Mouse (Mus musculus) frontal cortex, postnatal 36 days (tissue): Measurements from ENCODE around the gene Kcnk16.

Experiments
- DNase-seq, 2 experiments: peaks; one replicate each; pipeline ENCODE4 v3.0.0; 2022; ENCODE audit warnings: low spot score in 2 of 2

Gene Kcnk16

GRCm38 (mm10) chr14:20233016-20233980, 35.7 kb downstream of the Kcnk16 start:
- DNase-seq = no peak

- DNase-seq = no peak
Observed at GRCm38 (mm10) chr14:20230063-20230491, 38.9 kb downstream of the Kcnk16 start.

- no peak for DNase-seq
Observed at GRCm38 (mm10) chr14:20229437-20229836, 39.6 kb downstream of the Kcnk16 start.

GRCm38 (mm10) chr14:20228336-20228735, 40.7 kb downstream of the Kcnk16 start:
- no peak for DNase-seq

DNA sequence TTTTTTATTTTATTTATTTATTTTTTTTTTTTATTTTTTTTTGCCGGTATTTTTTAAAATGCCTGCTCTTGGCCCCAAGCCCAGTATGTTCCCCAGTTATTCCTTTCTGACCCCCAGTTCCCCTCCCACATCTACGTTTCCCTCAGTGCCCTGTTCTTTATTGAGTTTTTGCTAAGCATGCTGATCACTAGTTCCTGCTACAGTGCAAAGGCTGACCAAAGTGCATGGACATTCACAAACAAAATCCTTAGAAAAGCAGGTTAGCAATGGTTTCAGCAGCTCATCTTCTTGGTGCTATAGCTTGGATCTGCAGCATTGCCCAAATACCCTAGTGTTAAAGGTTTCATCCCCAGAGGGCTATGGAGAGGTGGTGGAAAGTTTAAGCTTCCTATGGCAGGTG, 42.0 kb downstream of the Kcnk16 start:
- no peak for DNase-seq

GRCm38 (mm10) chr14:20226488-20226887, 42.5 kb downstream of the Kcnk16 start:
- no peak for DNase-seq

- DNase-seq = no peak
Observed at GRCm38 (mm10) chr14:20225525-20225924, 43.5 kb downstream of the Kcnk16 start.

DNA sequence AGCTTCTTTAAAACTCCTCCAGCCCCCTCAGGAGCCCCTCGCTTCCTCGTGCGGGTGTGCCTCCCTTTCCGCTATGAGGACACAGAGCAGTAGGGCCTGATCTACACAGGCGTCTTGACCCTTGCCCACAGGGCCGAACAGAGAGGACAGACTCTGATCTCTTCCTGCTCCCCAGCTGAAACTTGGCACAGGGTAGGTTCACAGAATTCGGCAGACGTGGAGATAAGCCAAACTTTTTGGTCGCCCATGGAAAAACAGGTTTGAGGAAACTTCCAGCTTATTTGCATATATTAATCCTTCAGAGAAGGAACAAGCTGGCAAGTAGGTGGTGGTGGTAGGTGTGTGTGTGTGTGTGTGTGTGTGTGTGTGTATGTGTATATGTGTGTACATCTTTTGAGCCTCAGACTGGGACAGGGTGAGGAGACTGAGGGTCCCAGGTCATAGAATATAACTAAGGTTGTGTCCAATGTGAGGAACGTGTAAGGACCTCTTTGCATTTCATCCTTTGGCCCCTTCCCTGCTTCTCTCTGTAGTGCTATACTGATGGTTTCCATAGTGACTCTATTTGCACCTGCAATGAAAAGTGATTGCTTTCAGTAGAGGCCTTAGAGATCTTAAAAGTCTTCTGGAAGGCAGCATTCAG, 44.3 kb downstream of the Kcnk16 start:
- DNase-seq = no peak

- peak in 1 of 2 experiments; percentile 9 for DNase-seq
Observed at GRCm38 (mm10) chr14:20224163-20224562, 44.8 kb downstream of the Kcnk16 start.

- DNase-seq = no peak
Observed at GRCm38 (mm10) chr14:20223253-20223652, 45.7 kb downstream of the Kcnk16 start.

GRCm38 (mm10) chr14:20221083-20221482, 47.9 kb downstream of the Kcnk16 start:
- DNase-seq = no peak

- DNase-seq = no peak
Observed at GRCm38 (mm10) chr14:20219849-20220248, 49.1 kb downstream of the Kcnk16 start.

DNA sequence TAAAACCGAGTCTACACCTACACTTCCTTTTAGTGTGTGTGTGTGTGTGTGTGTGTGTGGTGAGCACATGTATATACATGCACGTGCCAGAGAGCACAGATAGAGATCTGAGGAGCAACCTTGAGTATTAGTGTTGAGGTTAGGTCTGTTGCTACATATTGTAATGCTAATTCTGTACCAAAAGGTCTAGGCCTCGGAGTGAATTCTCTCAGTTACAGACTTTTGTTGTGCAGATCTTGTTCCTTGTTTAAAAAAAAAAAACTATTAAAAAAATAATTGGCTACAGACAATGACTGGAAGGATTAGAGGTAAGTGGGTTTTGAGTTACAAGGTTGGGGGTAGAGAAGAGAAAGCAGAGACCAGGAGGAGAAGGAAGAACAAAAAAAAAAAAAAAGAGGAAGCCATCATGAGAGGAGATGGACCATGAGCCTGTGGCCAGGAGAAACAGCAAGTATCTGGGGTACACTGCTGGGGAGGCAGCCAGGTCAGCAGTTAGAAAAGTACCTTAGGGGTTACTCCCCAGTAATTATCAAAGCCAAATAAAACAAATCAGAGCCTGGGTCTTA, 51.6 kb downstream of the Kcnk16 start:
- no peak for DNase-seq

- no peak for DNase-seq
Observed at GRCm38 (mm10) chr14:20216561-20217298, 52.3 kb downstream of the Kcnk16 start.

DNA sequence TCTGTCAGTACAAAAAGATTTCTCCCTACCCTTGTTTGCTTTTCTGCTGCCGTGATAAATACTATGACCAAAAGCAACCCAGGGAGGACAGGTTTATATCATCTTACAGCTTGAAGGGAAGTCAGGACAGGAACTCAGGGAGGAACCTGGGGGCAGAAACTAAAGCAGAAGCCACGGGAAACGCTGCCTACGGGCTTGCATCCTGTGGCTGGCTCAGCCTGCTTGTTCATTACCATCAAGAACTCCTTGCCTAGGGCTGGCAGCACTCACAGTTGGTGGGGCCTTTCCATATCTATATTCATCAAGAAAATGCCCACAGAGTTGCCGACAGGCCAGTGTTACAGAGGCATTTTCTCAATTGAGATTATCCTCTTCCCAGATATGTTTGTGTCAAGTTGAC, 53.2 kb downstream of the Kcnk16 start:
- no peak for DNase-seq

- DNase-seq = no peak
Observed at GRCm38 (mm10) chr14:20214125-20214524, 54.9 kb downstream of the Kcnk16 start.

- no peak for DNase-seq
Observed at GRCm38 (mm10) chr14:20211754-20212601, 57.0 kb downstream of the Kcnk16 start.
